Mouse (Mus musculus): ENCODE measurements around the gene Dynlt1c. TPM values are rescaled to one million over a fixed set of nuclear protein-coding genes. Genes with fewer than 3 reads are reported as not detected.
"Not testable (repeated sequence)": the region's sequence is repeated elsewhere in the genome, so short reads cannot be mapped to it uniquely, and the experiment has no call there.

Dynlt1c gene
- total RNA-seq (2021) = 1 to 10 TPM; 2.7 to 3.5 TPM

DNA sequence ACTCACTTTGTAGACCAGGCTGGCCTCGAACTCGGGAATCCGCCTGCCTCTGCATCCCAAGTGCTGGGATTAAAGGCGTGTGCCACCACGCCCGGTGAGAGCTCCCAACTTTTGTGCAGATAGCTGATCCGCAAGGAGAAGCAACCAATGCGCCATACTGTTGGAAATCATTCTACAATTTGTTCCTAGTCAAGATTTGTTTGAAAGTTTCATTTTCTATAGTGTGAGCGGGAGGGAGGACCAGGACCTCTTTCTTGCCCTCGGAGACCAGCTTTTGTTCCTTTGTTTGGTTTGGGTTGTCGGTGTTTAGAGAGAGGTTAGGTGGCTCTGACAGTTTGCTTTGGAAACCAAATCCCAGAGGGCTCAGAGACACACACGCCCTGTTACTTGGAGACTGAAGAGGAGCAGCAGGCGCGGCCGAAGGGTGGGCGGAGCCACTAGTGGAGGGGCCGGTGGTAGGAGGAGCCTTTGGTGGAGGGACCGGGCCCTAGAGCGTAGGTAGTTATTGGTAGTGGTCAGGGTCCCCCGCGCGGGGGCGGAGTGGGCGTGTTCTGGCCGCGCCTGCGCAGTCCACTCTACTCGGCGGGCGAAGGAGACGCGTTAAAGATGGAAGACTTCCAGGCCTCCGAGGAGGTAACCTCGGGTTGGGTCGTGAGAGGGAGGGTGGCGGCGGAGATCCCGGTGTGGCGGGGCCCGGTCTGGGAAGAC, at the start of gene Dynlt1c:
Gene Dynlt1c (plus strand): TSS at position 468 of the 708 bp plus-strand sequence.
- intact Hi-C loops (cut with DNase I) = not testable (repeated sequence)
- DNase-seq = peak; percentile 75

GRCm38 (mm10) chr17:6553798-6554197, 47.7 kb upstream of the Dynlt1c start:
- DNase-seq; intact Hi-C loops (cut with DNase I): not testable (repeated sequence)

DNA sequence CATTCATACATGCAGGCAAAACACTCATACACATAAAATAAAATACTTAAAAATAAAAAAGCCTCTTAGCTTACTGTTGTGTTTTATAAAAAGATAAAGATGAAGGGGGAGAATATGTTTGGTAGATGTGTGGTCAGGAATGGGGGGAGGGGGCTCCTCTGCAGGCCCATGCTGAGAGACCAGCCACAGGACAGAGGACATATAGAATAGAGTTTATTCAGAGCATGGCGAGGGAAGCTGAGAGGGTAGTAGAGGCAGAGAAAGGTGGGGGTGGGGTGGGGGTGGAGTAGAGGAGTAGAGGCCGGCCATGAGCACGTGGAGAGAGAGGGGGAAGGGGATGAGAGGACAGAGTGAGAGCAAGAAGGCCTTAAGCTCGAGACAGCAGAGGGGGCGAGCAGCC, 47.2 kb upstream of the Dynlt1c start:
- DNase-seq; intact Hi-C loops (cut with DNase I): not testable (repeated sequence)

DNA sequence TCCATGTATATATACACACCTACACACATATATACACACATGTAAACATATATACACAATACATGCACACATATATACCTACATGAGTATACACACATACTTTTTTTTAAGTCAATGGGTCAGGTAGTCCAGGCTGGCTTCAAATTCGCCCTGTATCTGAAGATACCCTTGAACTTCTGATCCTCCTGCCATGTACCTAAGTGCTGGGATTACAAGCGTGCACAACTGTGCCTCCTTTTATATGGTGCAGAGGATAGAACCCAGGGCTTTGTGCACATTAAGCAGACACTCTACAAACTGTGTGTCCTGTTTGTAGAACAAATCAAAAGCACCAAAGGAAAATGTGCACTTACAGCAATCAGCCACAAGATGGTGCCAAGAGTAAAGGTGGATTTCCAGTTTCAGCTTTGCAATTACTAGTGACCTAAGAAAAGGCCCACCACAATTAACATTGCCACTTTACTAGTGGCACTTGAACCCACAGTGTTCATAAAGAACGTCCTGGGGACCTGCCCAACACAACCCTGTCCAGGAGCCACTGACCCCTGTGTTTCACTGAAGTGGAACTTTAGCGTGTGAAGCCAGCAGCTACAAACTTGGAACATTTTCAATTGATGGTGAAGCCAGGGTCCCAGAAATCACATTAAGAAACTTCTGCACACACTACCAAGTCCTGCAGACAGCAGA, 41.9 kb upstream of the Dynlt1c start:
- intact Hi-C loops (cut with DNase I); DNase-seq: not testable (repeated sequence)

DNA sequence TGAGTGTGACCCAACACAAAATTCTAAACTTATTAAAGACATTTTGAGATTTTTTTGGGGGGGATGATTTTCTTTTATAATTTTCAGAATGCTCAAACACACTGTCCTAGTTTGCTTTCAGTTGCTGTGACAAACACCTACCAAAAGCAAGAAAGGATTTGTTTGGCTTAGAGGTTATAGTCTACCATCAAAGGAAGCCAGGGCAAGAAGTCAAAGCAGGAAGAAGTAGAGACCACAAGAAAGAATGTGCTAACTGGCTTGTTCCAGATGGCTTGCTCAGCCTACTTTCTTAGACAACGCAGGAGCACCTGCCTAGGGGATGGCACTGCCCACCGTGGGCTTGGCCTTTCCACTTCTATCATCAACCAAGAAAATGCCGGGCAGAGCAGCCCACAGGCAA, 36.6 kb upstream of the Dynlt1c start:
- intact Hi-C loops (cut with DNase I); DNase-seq: not testable (repeated sequence)

GRCm38 (mm10) chr17:6567908-6568307, 33.6 kb upstream of the Dynlt1c start:
- DNase-seq; intact Hi-C loops (cut with DNase I): not testable (repeated sequence)

DNA sequence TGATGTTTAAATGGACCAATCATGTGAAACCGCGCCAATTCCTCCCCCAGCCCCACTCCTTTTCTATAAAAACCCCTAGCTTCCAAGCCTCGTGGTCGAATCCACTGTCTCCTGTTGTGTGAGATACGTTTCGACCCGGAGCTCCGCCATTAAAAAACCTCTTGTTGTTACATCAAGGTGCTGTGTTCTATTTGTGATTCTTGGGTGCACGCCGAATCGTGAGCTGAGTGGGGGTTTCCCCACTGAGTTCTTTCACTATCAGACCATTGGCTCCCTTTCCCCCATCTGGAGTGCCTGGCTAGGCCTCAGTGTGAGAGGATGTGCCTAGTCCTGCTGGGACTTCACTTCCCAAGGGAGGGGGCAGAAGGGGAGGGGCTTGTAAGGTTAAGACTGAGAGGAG, 30.2 kb upstream of the Dynlt1c start:
- intact Hi-C loops (cut with DNase I) = not testable (repeated sequence)

DNA sequence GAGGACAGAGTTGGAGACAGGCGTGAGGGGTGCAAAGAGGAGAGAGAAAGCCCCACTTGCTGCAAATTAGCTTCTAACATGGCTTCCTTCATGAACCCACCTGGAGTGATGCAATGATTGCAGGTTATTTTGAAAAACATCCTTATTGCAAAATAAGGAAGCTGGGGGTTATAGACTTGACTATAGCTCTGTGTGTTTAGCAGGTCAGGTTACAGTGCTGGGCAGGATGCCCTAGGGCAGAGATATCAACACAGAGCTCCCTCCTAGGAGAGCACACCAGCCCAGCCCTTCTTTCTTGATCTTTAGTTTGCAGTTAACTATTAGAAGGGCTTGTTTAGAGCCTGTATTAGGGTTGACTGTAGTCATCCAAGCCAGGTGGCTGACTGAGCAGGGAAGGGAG, 29.3 kb upstream of the Dynlt1c start:
- DNase-seq; intact Hi-C loops (cut with DNase I): not testable (repeated sequence)

More for the DNA sequence above, 30.2 kb upstream of the Dynlt1c start:
- DNase-seq = not testable (repeated sequence)

DNA sequence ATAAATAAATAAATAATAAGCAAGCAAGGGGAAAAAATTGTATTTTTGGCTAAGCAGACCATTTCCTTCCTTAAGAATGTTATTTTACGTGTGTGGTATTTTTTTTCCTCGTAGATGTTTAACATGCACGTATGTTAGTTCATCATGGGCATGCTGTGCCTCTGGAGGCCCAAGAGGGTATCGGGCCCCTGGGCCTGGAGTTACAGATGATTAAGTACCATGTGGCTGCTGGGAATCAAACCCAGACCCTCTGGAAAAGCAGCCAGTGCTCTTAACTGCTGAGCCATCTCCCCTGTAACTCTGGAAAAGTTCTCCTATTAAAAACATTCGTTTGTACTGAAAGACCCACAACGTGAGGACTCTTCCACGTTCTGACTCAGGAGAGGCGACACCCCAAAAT, 26.1 kb upstream of the Dynlt1c start:
- intact Hi-C loops (cut with DNase I); DNase-seq: not testable (repeated sequence)

DNA sequence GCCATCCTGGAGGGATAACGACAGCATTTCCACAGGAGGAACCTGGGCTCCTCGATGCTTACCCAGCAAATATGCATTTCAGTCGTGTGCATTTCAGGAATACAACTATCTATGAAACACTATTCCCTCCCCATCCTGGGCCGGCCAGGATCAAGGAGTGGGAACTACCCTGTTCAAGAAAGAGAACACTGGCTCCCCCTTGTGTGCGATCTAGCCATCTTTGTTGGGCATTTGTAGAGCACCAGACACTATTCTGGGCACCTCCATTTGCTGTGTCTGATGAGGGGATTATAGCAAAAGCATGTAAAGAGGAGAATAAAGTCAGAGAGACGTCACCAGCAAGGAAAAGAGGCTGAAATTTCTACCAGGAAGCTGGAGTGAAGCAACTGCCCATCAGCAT, 12.8 kb upstream of the Dynlt1c start:
- DNase-seq; intact Hi-C loops (cut with DNase I): not testable (repeated sequence)

- DNase-seq; intact Hi-C loops (cut with DNase I): not testable (repeated sequence)
These were observed 9.4 kb upstream of the Dynlt1c start for GRCm38 (mm10) chr17:6592109-6592508.

- DNase-seq; intact Hi-C loops (cut with DNase I): not testable (repeated sequence)
These were observed 7.6 kb upstream of the Dynlt1c start for GRCm38 (mm10) chr17:6593896-6594295.

DNA sequence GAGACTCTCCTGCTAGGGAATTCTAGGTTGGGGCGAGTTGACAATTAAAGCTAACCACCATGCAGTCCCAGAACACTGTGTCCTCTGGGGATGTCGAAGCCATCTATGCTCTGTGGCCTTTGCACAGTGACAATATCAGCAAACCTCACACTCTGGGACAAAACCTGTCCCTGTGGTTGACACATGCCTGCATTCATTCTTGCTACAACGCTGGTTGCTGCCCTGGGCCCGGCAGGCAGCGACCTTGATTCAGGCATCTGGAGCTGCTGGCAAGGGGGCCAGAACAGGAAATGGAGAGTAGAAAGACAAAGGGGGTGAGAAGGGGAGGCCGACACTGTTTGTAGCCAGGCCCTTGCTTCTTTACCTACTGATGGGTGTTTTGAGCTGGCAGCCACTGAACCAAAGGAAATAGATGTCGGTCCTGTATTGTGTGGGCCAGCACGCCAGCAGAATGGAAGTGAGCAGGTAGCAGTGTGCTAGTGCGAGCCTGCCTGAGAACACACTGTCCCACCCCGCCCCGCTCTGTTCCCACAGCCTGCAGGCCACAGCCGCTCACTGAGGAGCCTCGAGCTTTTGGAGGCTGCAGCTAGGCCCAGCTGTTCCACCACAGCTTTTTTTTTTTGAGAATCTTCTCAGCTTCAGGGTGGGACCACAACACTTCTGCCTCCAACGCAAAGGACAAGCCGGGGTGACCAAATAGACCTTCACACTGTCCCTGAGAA, 5.5 kb upstream of the Dynlt1c start:
- intact Hi-C loops (cut with DNase I) = not testable (repeated sequence)
- peak; percentile 44 to 77 for DNase-seq

DNA sequence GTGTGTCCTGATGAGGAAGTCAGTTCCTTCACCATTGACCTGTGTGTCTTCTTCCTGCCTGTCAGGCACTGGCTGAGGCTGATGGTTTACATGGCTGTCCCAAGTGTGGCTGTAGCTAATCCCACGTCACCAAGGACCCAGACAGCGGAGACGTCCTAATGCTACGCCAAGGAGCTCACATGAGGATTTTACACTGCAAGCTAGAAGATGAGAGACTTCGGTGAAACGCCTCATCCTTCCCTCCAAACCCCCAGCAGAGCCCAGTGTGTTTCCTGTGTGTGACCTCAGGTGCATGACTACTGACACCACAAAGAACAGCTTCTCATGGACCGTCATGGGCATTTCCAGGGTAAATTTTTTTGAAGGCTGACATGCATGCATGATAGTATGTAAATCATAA, 3.1 kb upstream of the Dynlt1c start:
- DNase-seq; intact Hi-C loops (cut with DNase I): not testable (repeated sequence)

DNA sequence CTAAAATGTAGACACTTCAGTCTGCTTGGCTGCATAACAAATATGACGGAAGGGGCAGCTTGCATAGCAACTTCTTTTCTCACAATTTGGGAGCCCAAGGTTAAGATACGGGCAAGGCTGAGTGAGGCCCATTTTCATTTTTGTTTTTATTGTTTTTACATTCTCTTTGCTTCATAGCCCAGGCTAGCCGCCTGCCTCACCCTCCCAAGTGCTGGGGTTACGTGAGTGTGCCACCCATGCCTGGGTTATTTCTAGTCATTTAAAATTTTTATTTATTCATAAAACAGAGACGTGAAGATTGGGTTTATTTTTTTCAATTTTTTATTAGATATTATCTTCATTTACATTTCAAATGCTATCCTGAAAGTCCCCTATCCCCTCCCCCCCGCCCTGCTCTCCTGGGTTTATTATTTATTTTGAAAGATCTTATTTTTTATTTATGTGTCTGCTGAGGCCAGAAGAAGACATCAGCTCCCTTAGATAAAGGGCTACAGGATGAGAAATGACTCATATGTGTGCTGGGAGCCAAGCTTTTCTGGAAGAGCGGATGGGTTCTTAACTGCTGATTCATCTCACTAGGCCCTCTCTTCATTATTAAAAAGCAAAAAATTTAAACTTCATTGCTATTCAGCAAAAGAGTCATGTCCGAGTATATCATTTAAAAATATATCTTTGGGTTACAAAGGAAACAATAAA, 1.1 kb upstream of the Dynlt1c start:
- intact Hi-C loops (cut with DNase I) = not testable (repeated sequence)
- DNase-seq = peak; percentile 29 to 31

- intact Hi-C loops (cut with DNase I); DNase-seq: not testable (repeated sequence)
These were observed 734 bp downstream of the Dynlt1c start for GRCm38 (mm10) chr17:6602205-6602604.

GRCm38 (mm10) chr17:6605347-6605746, 3.9 kb downstream of the Dynlt1c start:
- intact Hi-C loops (cut with DNase I); DNase-seq: not testable (repeated sequence)

DNA sequence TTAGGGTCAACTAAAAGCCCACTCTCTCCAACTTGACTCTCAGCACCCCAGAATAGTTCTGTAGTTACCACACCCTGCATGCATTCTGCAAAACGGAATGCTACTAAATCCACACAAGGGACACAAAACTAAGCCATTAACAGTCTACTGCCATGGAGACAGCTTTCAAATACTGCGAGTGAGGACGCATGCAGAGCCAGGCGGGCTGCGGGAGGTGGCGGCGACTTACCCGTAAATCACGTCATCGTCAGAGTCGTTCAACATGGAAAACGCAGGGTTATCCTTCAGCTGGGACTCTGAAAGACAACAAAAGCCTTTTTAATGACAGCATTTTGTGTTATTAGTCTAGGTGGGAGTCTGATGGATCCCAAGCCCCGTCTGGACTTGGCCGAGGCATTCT, 12.1 kb downstream of the Dynlt1c start:
- intact Hi-C loops (cut with DNase I); DNase-seq: not testable (repeated sequence)

DNA sequence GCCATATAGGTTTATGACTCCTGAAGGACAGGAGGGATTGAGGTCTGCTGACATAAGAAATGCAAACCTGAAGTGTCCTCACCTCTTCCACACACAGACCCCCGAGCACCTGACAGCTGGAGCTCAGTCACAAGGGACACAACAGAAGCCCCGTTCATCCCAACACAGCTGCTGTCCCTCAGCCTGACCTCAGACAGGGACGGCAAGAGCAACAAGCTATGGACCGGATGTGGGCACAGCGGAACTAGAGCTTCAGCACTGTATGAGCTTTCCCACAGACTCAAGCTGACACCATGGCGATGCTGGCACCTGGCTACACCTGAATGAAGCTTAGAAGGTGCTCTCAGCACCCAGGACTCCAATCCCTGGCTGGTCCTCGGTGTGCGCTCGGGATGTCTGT, 12.8 kb downstream of the Dynlt1c start:
- DNase-seq; intact Hi-C loops (cut with DNase I): not testable (repeated sequence)

- intact Hi-C loops (cut with DNase I); DNase-seq: not testable (repeated sequence)
These were observed 15.3 kb downstream of the Dynlt1c start for GRCm38 (mm10) chr17:6616731-6617130.

Data from heart, postnatal 36 days (tissue).